Mouse (Mus musculus) lung, postnatal 25 days (tissue): Measurements from ENCODE around the gene Etnk1.
"Not testable (repeated sequence)": the region's sequence is repeated elsewhere in the genome, so short reads cannot be mapped to it uniquely, and the experiment has no call there.

Experiments used
- DNase-seq: peaks from one replicate; pipeline ENCODE4 v3.0.0; 2022; ENCODE audit warnings: low spot score

Gene Etnk1

GRCm38 (mm10) chr6:143171781-143172465 is 4.9 kb downstream of the Etnk1 start:
- DNase-seq: no peak

- DNase-seq: not testable (repeated sequence)
Measured at GRCm38 (mm10) chr6:143172683-143173082, 5.7 kb downstream of the Etnk1 start.

- no peak for DNase-seq
Measured at GRCm38 (mm10) chr6:143174226-143174625, 7.2 kb downstream of the Etnk1 start.

GRCm38 (mm10) chr6:143174906-143175656 is 8.1 kb downstream of the Etnk1 start:
- peak; percentile 70 for DNase-seq

GRCm38 (mm10) chr6:143176076-143176475 is 9.1 kb downstream of the Etnk1 start:
- DNase-seq: no peak

- no peak for DNase-seq
Measured at GRCm38 (mm10) chr6:143176591-143176990, 9.6 kb downstream of the Etnk1 start.

GRCm38 (mm10) chr6:143179181-143179580 is 12.2 kb downstream of the Etnk1 start:
- peak; percentile 71 for DNase-seq

- no peak for DNase-seq
Measured at GRCm38 (mm10) chr6:143179733-143180132, 12.7 kb downstream of the Etnk1 start.

- DNase-seq: no peak
Measured at GRCm38 (mm10) chr6:143180511-143180910, 13.5 kb downstream of the Etnk1 start.

GRCm38 (mm10) chr6:143184099-143184498 is 17.1 kb downstream of the Etnk1 start:
- no peak for DNase-seq

GRCm38 (mm10) chr6:143184745-143185144 is 17.7 kb downstream of the Etnk1 start:
- DNase-seq: peak; percentile 31

- no peak for DNase-seq
Measured at GRCm38 (mm10) chr6:143190838-143191476, 23.9 kb downstream of the Etnk1 start.

- DNase-seq: no peak
Measured at GRCm38 (mm10) chr6:143191477-143192098, 24.6 kb downstream of the Etnk1 start.

- no peak for DNase-seq
Measured at GRCm38 (mm10) chr6:143192709-143193108, 25.7 kb downstream of the Etnk1 start.

GRCm38 (mm10) chr6:143193166-143193565 is 26.1 kb downstream of the Etnk1 start:
- no peak for DNase-seq

- no peak for DNase-seq
Measured at GRCm38 (mm10) chr6:143193641-143194040, 26.6 kb downstream of the Etnk1 start.

GRCm38 (mm10) chr6:143197053-143197452 is 30.0 kb downstream of the Etnk1 start:
- no peak for DNase-seq

GRCm38 (mm10) chr6:143198421-143198820 is 31.4 kb downstream of the Etnk1 start:
- DNase-seq: no peak

GRCm38 (mm10) chr6:143203097-143203496 is 36.1 kb downstream of the Etnk1 start:
- DNase-seq: no peak

GRCm38 (mm10) chr6:143208880-143209279 is 41.9 kb downstream of the Etnk1 start:
- DNase-seq: no peak

GRCm38 (mm10) chr6:143212766-143213165 is 45.7 kb downstream of the Etnk1 start:
- no peak for DNase-seq

- no peak for DNase-seq
Measured at GRCm38 (mm10) chr6:143213461-143213860, 46.4 kb downstream of the Etnk1 start.

GRCm38 (mm10) chr6:143216221-143216620 is 49.2 kb downstream of the Etnk1 start:
- no peak for DNase-seq
